Mouse (Mus musculus): Measurements from ENCODE around the gene Acss1.

Acss1 gene

DNA sequence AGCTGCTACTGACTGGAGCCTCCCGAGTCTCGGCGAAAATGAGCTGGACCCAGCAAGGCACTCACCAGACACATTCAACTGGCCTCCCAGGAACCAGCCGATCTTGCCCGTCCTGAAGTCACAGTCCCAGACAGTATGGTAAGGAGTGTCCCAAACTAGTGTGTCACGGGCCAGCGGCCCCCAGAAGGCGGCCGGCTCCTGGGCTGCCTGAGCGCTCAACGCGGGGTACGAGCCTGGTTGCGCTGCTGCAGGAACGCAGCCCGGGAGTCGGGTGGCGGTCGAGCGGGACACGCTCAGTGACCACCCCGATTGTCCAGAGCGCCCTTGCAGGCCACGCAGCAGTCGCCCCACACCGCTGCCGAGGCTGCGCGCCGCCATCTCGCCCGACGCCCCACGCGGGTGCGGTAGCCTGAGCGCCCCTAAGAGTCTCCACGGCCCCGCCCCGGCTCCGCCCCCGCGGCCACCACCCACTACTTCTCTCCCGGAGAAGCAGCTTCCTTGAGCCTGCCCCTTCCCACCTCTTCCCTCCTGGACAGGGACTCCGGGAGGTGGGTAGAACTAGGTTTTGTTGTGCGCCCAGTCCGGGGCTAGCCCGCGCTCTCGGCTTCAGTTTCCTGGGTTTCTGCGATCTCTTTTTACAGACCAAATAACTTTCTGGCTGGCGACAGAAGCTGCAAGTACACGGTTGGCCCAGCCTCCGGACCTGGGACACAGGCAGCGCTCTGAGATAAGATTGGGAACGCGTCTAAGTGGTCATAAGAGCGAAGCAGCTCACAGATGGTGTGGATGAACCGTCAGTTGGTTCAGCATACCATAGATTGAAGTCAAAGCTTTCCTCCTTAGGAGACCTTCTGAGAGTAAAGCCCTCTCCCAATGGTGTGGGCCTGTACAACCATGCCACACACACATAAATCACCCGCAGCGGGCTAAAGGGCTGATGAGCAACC lies at the start of gene Acss1:
TSS of gene Acss1 (minus strand) at position 681 of the 947 bp plus-strand sequence.
- DNase-seq (ENCODE audit: low spot score in 2 of 2), result peak; percentile 40 to 60

DNA sequence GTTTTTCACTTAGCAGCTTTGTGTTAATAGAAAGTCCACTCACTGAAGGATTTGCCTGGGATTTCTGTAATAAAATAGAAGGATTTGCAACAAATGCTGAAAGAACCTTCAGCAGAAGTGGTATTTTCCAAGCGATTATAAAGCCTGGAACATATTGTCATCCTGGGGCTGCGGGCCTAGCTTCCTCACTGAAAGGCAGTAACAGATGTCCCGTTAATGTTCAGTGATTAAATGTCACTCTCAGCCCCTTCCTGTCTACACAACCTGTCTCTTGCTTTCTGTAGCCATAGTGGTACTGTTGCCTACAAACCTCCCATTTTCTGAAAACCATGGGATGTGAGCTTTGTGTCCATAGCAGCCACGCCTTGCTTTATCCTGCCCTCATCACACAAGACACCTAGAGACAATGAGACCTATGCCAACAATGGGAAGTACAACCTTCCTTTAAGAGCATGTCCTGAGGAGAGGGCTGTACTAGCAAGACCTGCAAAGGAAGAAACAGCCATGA lies 43.9 kb upstream of the Acss1 start:
- DNase-seq (ENCODE audit: low spot score in 2 of 2), result no peak

DNA sequence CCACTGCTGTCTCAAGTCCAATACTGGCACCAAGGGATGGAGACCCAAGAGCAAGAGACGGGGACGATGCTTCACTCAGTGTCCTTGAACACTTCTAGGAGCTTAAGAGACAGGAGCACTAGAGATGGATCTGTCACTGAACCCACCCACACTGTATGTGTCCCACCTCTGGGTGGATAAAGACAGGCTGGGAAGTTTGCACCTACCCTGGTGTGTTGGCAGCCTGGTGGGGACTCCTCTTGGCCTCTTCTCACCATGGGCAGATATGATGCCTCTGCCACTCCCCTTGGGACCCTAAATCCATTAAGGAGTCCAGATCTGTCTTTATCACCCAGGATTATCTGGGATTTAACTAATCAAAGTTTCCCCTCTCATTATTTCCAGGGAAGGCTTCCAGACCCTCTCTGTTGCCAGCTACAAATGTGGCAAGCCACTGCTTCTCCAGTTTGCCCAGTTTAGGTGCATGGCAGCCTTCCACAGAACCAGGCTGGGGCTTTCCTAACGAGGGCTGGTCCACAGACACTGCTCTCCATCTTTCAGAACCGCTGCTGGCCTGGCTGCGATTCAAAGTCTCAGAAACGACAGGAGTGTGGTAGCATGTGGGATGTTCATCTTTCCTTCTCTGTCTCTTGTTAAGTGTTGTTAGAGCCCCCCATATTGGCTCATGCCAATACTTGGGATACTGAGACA lies 23.3 kb upstream of the Acss1 start:
- no peak for DNase-seq (ENCODE audit: low spot score in 2 of 2)

DNA sequence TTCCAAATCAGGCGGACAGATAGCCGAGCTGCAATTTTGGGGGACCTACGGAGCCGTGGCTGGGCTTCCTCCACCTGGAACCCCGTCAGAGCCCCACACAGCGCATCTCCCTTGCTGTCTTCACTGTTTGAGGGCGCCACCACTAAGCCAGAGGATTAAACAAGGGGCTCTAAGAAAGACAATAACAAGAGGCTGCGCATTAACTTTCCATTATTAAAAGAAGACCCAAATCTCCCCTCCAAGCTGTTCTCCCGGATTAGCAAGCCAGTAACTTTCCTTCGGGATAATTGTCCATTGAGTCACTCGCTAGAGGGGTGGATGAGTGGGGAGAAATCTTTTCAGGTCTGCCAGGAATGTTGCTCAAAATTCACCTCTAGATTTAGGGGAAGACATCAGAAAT lies 21.9 kb upstream of the Acss1 start:
- no peak for DNase-seq (ENCODE audit: low spot score in 2 of 2)

DNA sequence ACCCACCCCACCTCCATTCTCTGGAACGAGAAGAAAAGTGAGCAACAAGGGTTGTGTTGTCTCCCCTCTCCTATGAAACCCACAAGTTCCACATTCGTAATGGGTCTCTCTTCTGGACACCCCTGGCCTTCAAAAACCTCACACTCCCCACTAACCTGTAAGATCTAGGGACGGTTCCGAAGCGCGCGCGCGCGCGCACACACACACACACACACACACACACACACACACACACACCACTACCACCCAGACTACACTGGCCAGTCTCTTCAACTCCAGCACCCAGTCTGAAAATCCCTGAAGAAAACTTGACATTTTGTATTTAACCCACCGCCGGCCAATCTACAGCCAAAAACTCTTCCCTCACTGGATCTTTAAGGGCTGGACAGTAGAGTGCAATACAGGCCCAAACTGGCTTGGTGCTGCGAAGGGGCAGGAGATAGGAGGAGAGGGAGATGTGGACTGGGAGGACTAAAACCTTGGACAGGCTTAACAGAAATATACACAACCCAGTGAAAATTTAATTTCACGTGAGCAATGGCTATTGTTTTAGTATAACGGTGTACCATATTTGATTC lies 21.0 kb upstream of the Acss1 start, which contains the start of gene Vsx1:
TSS of gene Vsx1 (minus strand) at position 138 of the 578 bp plus-strand sequence.
- no peak for DNase-seq (ENCODE audit: low spot score in 2 of 2)

DNA sequence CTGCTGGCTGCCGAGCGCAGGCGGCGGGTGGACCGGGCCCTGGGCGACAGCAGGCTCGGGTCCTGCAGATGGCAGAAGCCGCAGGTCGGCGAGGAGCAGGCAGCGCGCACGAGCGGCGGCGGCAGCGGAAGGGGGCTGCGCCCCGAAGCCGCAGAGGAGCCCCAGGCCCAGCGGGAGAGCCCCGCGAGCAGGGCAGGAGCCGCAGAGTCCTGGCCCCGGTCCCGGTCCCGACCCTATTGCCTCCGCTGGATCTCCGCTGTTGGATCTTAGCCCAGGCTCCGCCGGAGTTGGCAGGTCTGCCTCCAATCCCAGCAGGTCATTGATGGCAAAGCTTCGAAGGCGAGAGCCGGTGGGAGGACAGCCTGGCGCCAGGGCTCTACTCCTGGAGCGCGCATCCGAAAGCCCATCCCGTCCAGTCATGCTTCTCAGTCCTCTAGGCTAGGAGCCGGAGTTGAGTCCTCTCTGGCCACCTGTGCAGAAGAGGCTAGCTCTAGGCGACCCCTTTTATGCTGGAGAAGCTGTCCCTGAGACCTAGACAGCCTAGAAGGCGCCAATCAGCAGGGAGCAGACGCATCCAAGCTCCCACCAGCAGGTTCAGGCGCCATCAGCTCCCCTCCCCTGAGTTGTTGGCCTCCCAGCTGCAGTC lies 20.4 kb upstream of the Acss1 start:
- DNase-seq (ENCODE audit: low spot score in 2 of 2), result no peak

DNA sequence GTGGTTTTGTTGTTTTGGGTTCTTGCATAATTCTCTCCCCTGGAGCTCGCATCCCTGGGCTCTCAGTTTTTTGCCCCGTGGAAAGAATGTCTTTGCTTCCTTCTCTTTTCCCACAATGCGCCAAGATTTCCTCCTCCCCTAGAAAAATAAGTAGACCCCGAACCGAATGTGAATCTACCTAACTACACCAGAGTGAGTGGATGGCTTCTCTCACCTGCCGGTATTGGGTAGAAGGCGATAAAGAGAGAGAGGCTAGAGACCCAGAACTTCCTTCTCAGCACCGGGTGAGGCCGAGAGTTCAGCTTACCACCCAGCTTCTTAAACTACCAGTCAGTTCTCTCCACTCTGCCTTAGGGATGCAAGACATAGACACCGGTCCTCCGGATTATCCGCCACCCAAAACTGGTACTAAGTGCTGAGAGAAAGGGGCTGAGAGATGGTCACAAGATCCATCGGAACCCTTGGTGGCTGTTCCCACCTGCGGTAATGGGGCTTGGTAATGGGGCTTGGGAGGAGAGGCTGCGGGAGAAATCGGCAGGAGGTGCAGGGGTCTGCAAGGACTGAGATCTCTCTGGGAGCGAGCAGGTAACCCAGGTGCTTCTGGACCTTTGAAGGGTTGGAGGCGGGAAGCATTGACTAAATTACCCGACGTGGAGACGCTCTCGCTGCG lies 19.7 kb upstream of the Acss1 start:
- DNase-seq (ENCODE audit: low spot score in 2 of 2), result no peak

DNA sequence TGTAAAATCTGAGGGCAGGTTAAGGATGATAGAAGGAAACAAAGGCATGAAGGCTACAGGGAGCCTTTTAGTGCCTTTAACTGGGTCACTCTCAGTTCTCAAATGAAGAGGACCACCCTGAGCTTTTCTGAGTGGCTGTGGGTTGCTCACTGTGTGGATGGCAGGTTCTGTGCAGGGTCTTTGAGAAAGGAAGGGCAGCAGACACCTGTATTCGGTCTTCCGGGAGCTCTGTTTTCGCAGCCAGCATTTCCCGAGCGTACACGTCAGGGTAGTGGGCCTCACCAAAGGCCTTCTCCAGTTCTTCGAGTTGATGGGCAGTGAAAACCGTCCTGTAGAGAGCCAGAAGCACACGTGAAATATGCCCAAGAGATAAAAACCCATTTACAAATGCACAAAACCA lies 17.1 kb upstream of the Acss1 start:
- no peak for DNase-seq (ENCODE audit: low spot score in 2 of 2)

DNA sequence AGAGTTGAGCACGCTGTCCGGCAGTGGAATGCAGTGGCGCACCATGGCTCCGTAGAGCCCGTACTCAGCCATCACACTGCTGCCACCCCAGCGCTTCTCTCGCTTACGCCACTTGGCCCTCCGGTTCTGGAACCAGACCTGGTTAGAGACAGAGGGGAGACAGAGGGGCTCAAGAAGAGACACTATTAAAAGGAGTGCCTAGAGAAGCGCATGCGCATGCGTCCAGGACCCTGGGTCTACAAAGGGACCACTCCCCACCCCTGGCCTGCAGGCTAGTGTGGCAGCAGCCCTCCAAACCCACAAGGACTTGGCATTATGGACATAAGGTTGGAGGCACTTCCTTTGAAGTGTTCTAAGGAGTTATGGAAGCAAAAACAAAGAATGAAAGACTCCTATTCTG lies 16.2 kb upstream of the Acss1 start:
- no peak for DNase-seq (ENCODE audit: low spot score in 2 of 2)

DNA sequence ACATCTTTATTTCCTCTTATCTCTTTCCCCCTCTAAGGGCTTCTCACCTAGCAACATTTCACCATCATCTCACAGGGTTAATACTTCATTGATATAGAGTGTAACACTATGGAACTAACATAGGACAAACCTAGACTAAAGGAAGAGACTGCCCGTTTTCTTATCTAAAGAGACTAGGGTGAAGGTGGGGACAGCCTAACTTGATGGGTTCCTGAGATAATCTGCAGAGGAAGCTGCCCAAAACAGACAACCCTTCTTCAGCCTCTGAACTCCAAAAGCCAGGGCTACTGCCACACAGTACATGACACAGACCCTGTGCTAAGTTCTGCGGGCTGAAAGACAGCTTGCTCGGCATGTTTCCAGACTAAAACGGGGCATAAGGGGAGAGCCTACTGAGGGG lies 13.3 kb upstream of the Acss1 start:
- no peak for DNase-seq (ENCODE audit: low spot score in 2 of 2)

DNA sequence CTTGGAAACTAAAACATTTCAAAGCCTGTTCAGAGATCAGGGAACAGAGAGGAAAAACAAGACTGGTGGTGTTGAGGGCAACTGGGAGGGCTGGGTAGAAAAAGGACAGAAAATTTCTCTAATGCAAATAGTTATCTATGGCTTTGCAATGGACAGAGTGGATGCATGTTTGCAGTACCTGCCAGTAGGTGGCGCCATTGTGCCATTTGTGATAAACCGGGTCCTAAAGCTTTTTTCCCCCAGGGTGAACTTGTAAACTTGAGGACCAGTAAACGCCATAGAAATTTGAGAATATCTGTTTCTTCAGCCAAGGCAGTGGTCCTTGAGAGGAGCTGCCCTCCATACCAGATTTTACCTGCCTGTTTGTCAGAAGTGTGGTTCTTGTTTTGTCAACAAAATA lies 10.1 kb upstream of the Acss1 start:
- DNase-seq (ENCODE audit: low spot score in 2 of 2), result peak; percentile 45 to 51

DNA sequence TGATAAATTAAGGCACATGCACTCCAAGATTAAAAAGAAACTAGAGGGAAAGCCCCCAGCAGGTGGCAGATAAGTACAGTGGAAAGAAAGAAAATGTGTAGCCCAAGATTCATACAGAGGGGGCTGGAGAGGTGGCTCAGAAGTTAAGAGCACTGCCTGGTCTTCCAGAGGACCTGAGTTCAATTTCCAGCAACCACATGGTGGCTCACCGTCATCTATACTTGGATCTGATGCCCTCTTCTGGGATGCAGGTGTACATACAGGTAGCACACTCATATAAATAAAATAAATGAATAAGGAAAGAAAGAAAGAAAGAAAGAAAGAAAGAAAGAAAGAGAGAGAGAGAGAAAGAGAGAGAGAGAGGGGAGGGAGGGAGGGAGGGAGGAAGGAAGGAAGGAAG lies 7.2 kb upstream of the Acss1 start:
- no peak for DNase-seq (ENCODE audit: low spot score in 2 of 2)

DNA sequence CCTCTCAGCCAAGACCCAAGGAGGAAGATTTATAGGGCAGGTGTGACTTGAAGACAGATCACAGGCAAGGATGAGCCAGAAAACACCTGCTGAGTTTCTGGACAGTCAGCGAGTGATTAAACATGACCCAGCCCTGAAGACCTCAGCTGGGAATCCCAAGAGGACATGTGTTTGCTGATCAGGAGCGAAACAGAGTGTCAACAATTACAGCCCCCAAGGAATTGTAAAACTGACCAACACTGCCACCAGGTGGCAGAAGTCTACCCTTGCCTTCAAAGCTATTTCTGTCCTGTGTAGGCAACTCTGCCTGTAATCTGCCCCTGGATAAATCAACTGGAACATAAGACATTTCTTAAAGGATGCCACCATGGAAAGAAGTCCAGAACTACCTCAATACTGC lies 6.6 kb upstream of the Acss1 start:
- peak in 1 of 2 experiments; percentile 14 for DNase-seq (ENCODE audit: low spot score in 2 of 2)

DNA sequence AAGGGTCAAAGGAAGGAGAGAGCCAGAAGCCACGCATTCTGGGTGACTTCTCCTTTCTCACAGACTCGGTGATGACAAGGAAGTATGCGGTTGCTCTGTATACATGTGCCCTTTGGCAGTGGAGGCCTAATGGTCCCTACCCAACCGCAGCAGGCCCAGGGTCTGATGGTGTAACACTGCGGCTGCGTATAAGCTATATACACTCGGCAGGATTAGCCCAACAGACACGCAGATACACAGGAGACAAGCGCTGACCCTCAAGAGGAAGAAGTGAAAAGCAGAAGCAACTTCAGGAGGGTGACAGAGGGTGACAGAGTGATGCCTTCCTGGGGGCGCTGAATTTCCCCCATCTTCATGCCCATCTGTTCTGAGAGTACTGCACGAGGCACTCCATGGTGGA lies 5.6 kb upstream of the Acss1 start:
- no peak for DNase-seq (ENCODE audit: low spot score in 2 of 2)

DNA sequence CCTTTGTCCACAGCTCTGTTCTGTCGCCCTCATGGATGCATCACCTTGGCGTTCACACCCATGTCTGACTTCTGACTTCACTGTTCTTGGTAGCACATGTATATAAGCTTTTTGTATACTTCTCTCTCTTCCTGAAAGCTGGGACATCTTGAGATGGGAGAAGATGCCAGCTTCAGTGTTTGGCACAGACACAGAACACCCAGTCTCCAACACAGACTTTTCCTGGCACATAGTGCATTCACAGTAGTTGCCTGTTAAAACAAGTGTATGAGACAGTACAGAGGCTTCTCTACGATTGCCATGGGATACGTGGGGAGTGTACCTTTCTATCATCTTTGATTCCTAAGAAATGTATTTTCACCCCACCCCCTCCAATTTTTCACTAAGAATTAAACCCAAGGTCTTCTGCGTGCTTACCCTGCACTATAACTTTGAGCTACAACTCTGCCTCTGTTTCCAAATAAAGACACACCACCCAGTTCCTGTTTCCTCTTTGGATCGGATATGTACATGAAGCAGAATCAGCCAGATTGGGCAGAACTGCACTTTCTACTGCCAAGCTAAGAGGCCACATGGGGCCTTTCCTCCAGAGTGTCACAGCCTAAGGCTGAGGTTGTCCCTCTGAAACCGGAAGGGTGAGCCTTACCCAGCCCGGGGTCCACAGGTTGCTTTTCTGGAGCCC lies 3.5 kb upstream of the Acss1 start:
- DNase-seq (ENCODE audit: low spot score in 2 of 2), result no peak

DNA sequence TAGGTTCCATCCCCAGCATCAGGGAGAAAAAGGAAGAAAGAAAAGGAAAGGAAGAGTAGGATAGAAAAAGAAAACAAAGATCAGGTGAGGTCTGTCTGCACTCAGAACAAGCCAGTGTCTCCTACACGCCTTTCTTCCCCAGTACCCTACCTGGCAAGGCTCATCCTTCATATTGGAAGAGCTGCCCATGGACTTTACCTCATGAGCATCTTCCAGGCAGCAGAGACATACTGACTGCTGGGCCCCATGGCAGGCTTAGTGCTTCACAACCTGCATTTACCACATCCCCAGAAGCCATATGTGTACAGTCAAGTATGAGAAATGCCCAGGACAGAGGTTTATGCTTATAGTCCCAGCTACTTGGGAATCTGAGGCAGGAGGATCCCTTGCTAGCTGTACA lies 2.6 kb upstream of the Acss1 start:
- DNase-seq (ENCODE audit: low spot score in 2 of 2), result no peak

DNA sequence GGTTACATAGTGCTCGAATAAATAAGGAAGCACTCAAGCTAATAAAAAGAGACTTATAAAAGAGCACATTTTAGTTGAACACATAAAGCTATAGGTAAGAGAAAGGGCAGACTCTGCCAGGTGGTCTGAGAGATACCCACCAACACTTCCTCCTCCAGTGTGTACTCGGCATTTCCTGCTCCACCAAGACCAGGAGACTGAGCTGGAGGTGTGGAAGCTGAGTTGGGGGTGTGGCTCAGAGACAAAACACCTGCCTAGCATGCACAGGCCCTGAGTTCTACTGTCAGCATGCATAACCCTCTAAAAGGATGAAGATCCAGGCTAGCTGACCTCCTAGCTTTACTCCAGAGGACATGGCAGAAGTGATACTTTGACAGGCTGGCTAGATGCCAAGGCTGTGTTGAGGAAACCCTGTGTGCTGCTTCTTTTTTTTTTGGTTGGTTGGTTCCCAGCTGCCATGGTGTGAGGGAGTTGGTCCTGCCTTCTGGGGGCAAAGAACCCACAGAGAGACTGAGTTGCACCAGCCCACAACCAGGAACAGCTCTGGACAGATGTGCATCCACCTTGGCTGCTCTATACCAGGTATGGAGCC lies 1.2 kb upstream of the Acss1 start:
- no peak for DNase-seq (ENCODE audit: low spot score in 2 of 2)

DNA sequence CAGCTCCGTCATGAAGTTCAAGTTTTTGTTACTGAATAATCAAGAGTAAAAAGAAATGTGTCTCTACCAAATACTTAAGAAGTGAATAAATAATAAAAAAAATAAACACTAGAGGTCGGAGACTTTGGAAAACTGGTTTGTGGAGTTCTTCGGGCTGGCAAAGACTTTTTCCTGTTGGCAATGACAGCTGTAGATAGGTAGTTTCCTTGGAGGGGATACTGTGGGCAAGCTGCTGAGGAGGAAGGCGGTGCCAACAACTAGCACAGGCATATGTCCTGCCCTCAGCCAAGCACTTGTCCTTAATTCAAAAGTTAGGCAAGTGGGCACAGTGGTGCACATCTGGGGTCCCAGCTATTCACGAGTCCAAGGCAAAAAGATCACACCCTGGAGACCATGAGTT lies 656 bp upstream of the Acss1 start:
- no peak for DNase-seq (ENCODE audit: low spot score in 2 of 2)

DNA sequence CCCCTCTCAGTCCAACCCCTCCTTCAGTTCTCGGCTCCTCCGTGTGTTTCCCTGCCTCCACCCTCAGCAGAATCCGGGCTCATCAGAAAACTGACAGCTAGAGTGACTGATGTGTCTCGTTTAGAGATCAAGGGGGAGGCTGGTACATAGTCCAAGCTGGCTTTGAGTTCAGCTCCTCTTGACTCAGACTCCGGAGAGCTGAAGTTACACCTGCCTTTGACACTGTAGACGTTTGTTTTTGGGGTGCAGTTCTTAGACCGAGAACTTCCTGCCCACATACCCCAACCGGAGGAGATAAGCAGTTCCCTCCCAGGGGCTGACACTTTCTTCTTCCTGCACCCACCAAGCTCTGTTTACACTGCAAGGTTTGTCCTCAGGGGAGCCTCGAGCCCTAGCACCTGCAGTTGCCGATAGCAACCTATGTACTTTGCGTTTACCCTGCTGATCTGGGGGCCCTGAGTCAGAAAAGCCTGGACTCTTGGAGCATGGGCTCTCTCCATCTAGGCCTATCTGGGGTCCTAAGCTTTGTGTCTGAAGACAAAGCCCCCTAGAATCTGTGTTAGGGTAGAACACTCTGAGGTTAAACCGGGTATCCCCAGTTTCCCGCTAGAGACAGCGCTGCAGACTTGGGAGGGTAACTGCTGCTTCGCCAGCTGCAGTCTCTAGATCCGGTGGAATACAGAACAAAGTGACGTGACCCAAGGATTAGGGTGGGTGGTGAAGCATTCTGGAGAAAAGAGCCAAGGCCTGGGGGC lies 1.1 kb downstream of the Acss1 start:
- no peak for DNase-seq (ENCODE audit: low spot score in 2 of 2)

DNA sequence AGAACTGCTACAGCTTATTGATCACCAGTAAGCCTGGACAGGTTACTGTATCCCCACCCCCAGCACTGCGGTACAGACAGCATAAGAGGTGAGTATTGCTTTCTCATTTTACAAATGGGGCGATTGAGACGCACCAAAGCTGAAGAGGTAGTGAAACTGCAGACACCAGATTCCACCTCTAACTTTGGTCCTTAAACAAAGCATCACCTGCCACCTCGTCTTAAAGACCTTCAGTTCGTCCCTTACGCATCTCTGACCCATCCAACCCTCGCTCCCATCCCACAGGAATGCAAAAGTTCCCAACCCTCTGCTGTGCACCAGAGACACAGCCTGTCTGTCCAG lies 1.6 kb downstream of the Acss1 start:
- DNase-seq (ENCODE audit: low spot score in 2 of 2), result no peak
